ENCODE assay signal across 27 mouse cellular contexts in the genomic region with DNA sequence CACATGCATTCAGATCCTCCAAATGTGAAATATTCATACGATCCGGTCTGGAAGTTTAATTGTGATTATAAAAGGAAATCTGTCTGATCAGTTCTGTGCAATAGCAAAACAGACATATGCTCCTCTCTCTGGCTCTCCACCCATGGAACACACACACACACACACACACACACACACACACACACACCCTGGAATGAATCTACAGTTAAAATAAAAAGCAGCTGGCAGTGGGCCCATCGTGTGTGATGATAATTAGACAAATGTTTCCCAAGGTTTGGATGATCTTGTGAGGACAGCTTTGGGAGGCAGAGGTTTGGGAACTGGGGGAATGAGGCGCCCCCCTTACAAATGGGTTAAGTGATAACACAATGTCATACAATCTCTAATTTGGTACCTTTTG. TPM values are rescaled to one million over a fixed set of nuclear protein-coding genes. Genes with fewer than 3 reads are reported as not detected.
DNase-seq lines count a peak whose midpoint lies in the region; ATAC-seq lines count a peak whose summit lies in the region.
"Had no signal": no experiment of that assay in that cellular context is flagged by ENCODE, and none has a peak within 500 bp of the region (broad histone marks: within the 10 kb centered on the region; RNA-seq: fewer than 3 reads in every experiment).

No protein-coding gene starts in this region.

- H3K36me3 ChIP-seq in heart, embryonic 12.5 days: no peaks in the 10 kb centered on the region
- H3K36me3 ChIP-seq in liver, embryonic 11.5 days (ENCODE audit: control insufficient read depth, insufficient read depth, low read length): no peaks in the 10 kb centered on the region
- no peaks in the 10 kb centered on the region for H3K36me3 ChIP-seq in embryonic facial prominence, embryonic 10.5 days (replicated peaks)
- no peaks in the 10 kb centered on the region for H3K36me3 ChIP-seq in embryonic facial prominence, embryonic 15.5 days
- H3K36me3 ChIP-seq: hindbrain, embryonic 10.5 days; kidney, embryonic 15.5 days; limb, embryonic 12.5 days; liver, embryonic 13.5 days; lung, embryonic 15.5 days had no signal

- no peak overlapping the region for H3K27ac ChIP-seq in heart, embryonic 12.5 days (ENCODE audit: poor library complexity, severe bottlenecking)
- no peak overlapping the region for H3K27ac ChIP-seq in liver, embryonic 11.5 days (ENCODE audit: low read depth, low read length)
- H3K27ac ChIP-seq in embryonic facial prominence, embryonic 10.5 days (replicated peaks): 0 out of 2 replicates have a peak overlapping the region, but pooled peaks have one; percentile 12
- no peak overlapping the region for H3K27ac ChIP-seq in embryonic facial prominence, embryonic 15.5 days (replicated peaks)
- H3K27ac ChIP-seq: gastrocnemius, adult 2 months; hindbrain, postnatal 0 days; kidney, embryonic 15.5 days; limb, embryonic 12.5 days; liver, embryonic 13.5 days; lung, embryonic 15.5 days; stomach, postnatal 0 days had no signal

- 0 out of 2 replicates have a peak, but pooled peaks cover 6% of the 10 kb centered on the region for H3K27me3 ChIP-seq in heart, embryonic 12.5 days (replicated peaks)
- H3K27me3 ChIP-seq in liver, embryonic 11.5 days (replicated peaks; ENCODE audit: control insufficient read depth, insufficient read depth, low read length): no peaks in the 10 kb centered on the region; the same call in 1 of the 2 replicates
- H3K27me3 ChIP-seq in embryonic facial prominence, embryonic 10.5 days (replicated peaks; ENCODE audit: low read depth, poor library complexity, severe bottlenecking): peaks cover 30% of the 10 kb centered on the region
- no peaks in the 10 kb centered on the region for H3K27me3 ChIP-seq in embryonic facial prominence, embryonic 15.5 days
- H3K27me3 ChIP-seq: liver, embryonic 13.5 days; lung, embryonic 15.5 days had no signal

- H3K9me3 ChIP-seq in heart, embryonic 12.5 days (replicated peaks): no peaks in the 10 kb centered on the region
- no peaks in the 10 kb centered on the region for H3K9me3 ChIP-seq in liver, embryonic 11.5 days (ENCODE audit: control insufficient read depth, low read length)
- H3K9me3 ChIP-seq in embryonic facial prominence, embryonic 10.5 days: peaks cover 1% of the 10 kb centered on the region; the same call in 1 of the 2 replicates
- H3K9me3 ChIP-seq in embryonic facial prominence, embryonic 15.5 days (replicated peaks): no peaks in the 10 kb centered on the region
- H3K9me3 ChIP-seq: hindbrain, embryonic 10.5 days; liver, embryonic 13.5 days; lung, embryonic 15.5 days had no signal

- H3K4me1 ChIP-seq in heart, embryonic 12.5 days (replicated peaks): peaks cover 6% of the 10 kb centered on the region
- no peaks in the 10 kb centered on the region for H3K4me1 ChIP-seq in liver, embryonic 11.5 days (replicated peaks; ENCODE audit: control insufficient read depth, insufficient read depth, low read length)
- peaks cover 25% of the 10 kb centered on the region for H3K4me1 ChIP-seq in embryonic facial prominence, embryonic 10.5 days
- peaks cover 11% of the 10 kb centered on the region; the same call in 1 of the 2 replicates for H3K4me1 ChIP-seq in embryonic facial prominence, embryonic 15.5 days
- H3K4me1 ChIP-seq: liver, embryonic 13.5 days had no signal

- no peak overlapping the region for H3K4me2 ChIP-seq in heart, embryonic 12.5 days
- no peak overlapping the region for H3K4me2 ChIP-seq in liver, embryonic 11.5 days
- H3K4me2 ChIP-seq in embryonic facial prominence, embryonic 15.5 days (replicated peaks): peak overlapping the region; percentile 1; the same call in 1 of the 2 replicates
- H3K4me2 ChIP-seq: kidney, embryonic 15.5 days; limb, embryonic 12.5 days; liver, embryonic 13.5 days; lung, embryonic 15.5 days had no signal

- H3K9ac ChIP-seq in heart, embryonic 12.5 days: no peak overlapping the region
- H3K9ac ChIP-seq in liver, embryonic 11.5 days (ENCODE audit: low read depth, low read length): no peak overlapping the region
- no peak overlapping the region for H3K9ac ChIP-seq in embryonic facial prominence, embryonic 15.5 days
- H3K9ac ChIP-seq: kidney, embryonic 15.5 days; limb, embryonic 12.5 days; liver, embryonic 13.5 days; lung, embryonic 15.5 days had no signal

- no peak overlapping the region for H3K4me3 ChIP-seq in heart, embryonic 12.5 days
- H3K4me3 ChIP-seq in liver, embryonic 11.5 days (ENCODE audit: low read depth, low read length): no peak overlapping the region
- no peak overlapping the region for H3K4me3 ChIP-seq in embryonic facial prominence, embryonic 10.5 days
- H3K4me3 ChIP-seq in embryonic facial prominence, embryonic 15.5 days (replicated peaks): no peak overlapping the region
- H3K4me3 ChIP-seq: gastrocnemius, adult 2 months; hindbrain, embryonic 10.5 days; kidney, embryonic 15.5 days; limb, embryonic 12.5 days; liver, embryonic 13.5 days; lung, embryonic 15.5 days; myocyte had no signal

- 75% methylated on average over 4 of the region's 4 CpGs for WGBS in heart, embryonic 12.5 days
- WGBS in liver, embryonic 11.5 days: 79% methylated on average over 4 of the region's 4 CpGs
- WGBS in embryonic facial prominence, embryonic 10.5 days: 78% methylated on average over 4 of the region's 4 CpGs
- WGBS in embryonic facial prominence, embryonic 15.5 days: 36% methylated on average over 4 of the region's 4 CpGs

- DNase-seq in heart, adult 11 months: peak; percentile 44
- peak; percentile 17 for DNase-seq in liver, embryonic 11.5 days (ENCODE audit: low spot score)
- no peak for DNase-seq in liver
- DNase-seq in embryonic facial prominence, embryonic 10.5 days (ENCODE audit: low spot score): no peak
- no peak for DNase-seq in left cerebral cortex, adult 8-10 months (ENCODE audit: low spot score in 2 of 2)
- DNase-seq in thymus, postnatal 14 days: no peak
- DNase-seq: adrenal gland, postnatal 36 days; cerebellum, adult 11 months; cerebellum, adult 9-11 months; gastrocnemius, adult 2 months; heart, postnatal 10 days; kidney, adult 11 months; kidney, postnatal 4 days; liver, embryonic 13.5 days; lung, postnatal 4 days; thymus, adult 2 months had no signal

- no peak for ATAC-seq in heart, embryonic 12.5 days (ENCODE audit: insufficient number of reproducible peaks, low FRiP score)
- ATAC-seq in liver, embryonic 11.5 days (replicated peaks; ENCODE audit: low FRiP score): no peak
- no peak for ATAC-seq in embryonic facial prominence, embryonic 15.5 days (ENCODE audit: insufficient number of reproducible peaks, low FRiP score, low TSS enrichment, low read depth)
- ATAC-seq: hindbrain, postnatal 0 days; midbrain, embryonic 16.5 days had no signal

RNA-seq across cellular contexts. Expression of a gene that starts 25.2 kb away (rescaled TPM):
- 0.82 TPM in 1 of 2 replicates, not detected in the other for polyA plus RNA-seq in heart, embryonic 12.5 days (2016; fragmentation: Nextera tagmentation; extraction: Ambion mirVana)
- polyA plus RNA-seq in liver, embryonic 11.5 days (2014; fragmentation: Nextera tagmentation; extraction: Ambion mirVana): 1.9 and 2.0 TPM in 2 replicates
- 0.79 and 0.88 TPM in 2 replicates for polyA plus RNA-seq in embryonic facial prominence, embryonic 10.5 days (2016; fragmentation: Nextera tagmentation; extraction: Ambion mirVana)
- 2.2 and 3.9 TPM in 2 replicates for polyA plus RNA-seq in embryonic facial prominence, embryonic 15.5 days (2015; fragmentation: Nextera tagmentation; extraction: Ambion mirVana)
- total RNA-seq in left cerebral cortex, adult 8-10 months (2022): not detected
- total RNA-seq: gastrocnemius, adult 2 months; gastrocnemius, postnatal 4 days; heart, postnatal 10 days had no signal

Comparison
In these comparisons a context has a peak if more than half of its experiments do, and no peak if none do; other contexts are left out.
1. DNase-seq: peak in heart, adult 11 months (single experiment) and liver, embryonic 11.5 days (single experiment); none in liver (single experiment), embryonic facial prominence, embryonic 10.5 days (single experiment), left cerebral cortex, adult 8-10 months (0 of 2) and thymus, postnatal 14 days (single experiment).